Mouse (Mus musculus): Measurements from ENCODE around the gene Mxd1.
A peak's percentile ranks its signal among the peaks of the same experiment; 100 is the strongest.

Gene Mxd1

GRCm38 (mm10) chr6:86599197-86599596, 69.8 kb downstream of the Mxd1 start:
- DNase-seq (ENCODE audit: low spot score) = peak; percentile 83

GRCm38 (mm10) chr6:86598742-86599193, 70.2 kb downstream of the Mxd1 start:
- no peak for DNase-seq (ENCODE audit: low spot score)

Data from layer of hippocampus, adult 9-10 months (tissue).